Mouse (Mus musculus): ENCODE measurements at regions not wholly inside any gene's neighbourhood (a gene's known extent, or its start where the extent isn't known, plus 50 kb on each side); places are given as distances from the start of the nearest gene placed in this dataset.

DNA sequence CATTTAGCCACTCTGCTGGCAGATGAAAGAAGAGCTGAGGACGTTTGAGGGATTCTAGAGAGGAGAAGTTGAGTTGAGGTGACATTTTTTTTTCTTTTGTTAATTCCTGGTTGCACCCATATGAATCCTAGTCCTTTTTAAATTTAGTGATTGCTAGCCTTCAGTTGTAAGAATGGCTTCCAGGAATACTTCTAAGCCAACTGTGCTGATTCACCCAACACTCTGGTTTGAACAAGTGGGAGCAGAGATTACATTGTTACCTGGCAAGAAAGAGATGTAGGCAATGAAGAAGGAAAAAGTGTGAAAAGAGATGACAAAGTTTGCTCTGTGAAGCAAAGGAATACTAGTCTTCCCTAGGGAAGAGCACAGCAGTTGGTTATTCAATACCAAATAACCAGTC lies 261.1 kb upstream of the Kcnq5 start:
- DNase-seq (ENCODE audit: low spot score): no peak

DNA sequence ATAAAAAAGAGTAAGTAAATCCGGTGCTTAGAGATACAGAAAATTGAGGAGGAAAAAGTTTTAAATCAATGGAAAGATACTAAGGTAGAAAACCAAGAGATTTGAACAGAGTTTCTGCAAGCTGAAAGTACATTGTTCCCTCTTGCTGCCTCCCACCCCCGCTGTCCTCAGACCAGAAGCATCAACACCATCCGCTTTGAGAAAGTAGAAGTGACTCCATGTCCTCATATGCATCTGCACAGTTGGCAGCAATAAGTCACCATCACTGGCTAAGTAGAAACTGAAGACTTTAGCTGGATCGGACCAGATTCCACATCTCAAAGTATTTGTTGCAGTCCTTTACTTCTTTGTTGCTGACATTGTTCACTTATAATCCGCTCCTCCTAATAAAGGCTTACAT lies 250.1 kb upstream of the Kcnq5 start:
- DNase-seq (ENCODE audit: low spot score): no peak

DNA sequence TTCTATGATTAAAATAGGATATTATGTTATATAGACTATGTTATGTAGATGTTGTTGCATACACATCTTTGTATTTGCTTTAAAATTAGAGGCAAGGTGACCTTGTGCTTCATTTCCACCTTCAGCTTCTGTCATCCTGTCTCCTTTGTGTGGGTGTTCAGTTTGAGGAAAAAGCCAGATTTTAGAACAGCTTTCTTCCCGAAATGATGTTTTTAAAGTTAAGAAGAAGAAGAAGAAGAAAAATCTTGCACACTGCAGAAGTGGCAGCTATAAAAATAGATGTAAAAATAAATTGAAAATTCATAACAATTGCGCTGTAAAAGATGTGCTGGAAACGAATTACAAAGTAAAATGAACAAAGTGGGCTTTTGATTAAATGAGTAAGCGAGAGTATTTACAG lies 249.5 kb upstream of the Kcnq5 start:
- no peak for DNase-seq (ENCODE audit: low spot score)

DNA sequence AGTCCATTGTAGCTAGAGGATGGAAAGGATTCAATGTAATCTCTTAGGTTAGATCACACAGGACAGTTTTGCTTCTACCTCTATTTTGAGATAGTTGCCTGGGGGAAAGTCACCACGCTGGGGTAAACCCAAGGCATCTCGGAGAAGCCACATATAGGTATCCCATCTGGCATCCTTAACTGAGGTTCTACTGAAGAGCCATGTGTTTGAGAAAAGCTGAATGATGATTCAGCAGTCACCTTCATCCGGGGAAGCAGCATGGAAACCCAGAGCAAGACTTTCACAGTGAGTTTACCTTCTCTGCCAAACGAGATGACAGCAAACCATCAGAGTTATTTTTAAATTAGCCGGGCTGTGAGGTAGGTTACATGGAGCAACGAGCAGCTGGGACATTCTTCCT lies 248.9 kb upstream of the Kcnq5 start:
- no peak for DNase-seq (ENCODE audit: low spot score)

DNA sequence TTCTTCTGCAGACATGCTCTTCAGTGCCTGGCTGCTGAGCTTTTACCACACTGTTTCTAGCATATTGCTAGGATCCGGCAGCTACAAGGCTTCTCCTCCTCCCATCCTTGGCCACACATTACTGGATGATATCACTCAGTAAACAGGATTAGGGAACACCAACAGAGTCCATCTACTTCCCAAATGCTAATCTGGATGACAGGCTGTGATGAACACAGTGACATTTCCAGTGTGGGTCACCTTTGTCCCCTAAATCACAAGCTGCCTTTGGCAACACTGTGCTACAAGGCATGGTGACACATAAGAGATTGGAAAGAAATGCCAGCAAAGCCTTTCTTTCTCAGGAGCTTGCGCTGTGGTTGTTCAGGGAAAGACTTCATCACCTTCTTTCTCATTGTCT lies 246.5 kb upstream of the Kcnq5 start:
- no peak for DNase-seq (ENCODE audit: low spot score)

DNA sequence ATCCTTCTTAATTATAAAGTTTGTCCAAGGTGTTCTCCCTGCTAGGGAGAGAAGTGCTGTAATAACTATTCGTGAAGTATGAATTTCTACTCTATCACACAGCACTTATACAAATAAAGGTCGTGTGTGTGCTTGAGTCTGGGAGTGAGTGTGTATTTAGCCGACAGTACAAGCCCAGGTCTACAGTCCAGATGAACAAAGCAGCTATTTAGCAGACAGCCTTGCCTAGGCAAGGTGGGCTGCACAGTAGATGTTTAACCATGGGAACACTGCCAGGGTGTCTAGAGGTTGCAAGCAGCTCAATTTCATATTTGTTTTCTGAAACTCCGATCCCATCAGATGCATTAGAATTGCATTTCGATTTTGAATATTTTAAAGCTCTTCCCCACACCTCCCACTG lies 245.2 kb upstream of the Kcnq5 start:
- DNase-seq (ENCODE audit: low spot score): no peak

DNA sequence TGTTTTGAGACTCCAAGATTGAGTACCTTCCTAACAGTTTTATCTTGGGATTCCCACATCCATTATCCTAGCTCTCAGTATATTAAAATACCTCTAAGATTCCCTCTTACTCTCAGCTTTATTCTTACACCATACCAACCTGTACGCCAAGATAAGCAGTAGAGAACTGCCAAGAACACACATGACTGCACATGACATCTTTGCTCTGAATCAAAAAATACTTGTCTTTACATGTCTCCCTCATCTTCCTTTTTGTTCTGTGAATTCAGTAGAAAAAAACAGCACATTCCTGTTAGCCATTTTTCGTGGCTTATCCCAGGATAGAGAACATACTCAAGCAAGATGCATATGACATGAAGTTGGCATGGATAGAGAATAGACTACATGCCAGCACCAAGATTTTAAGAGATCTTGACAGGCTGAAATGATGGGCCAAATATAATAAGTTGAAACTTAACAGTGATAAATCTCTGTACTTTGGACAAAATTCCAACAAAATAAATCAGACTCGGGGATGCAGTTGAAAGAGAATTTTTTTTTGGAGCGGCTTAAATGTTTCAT lies 206.0 kb upstream of the Kcnq5 start:
- DNase-seq (ENCODE audit: low spot score): no peak

DNA sequence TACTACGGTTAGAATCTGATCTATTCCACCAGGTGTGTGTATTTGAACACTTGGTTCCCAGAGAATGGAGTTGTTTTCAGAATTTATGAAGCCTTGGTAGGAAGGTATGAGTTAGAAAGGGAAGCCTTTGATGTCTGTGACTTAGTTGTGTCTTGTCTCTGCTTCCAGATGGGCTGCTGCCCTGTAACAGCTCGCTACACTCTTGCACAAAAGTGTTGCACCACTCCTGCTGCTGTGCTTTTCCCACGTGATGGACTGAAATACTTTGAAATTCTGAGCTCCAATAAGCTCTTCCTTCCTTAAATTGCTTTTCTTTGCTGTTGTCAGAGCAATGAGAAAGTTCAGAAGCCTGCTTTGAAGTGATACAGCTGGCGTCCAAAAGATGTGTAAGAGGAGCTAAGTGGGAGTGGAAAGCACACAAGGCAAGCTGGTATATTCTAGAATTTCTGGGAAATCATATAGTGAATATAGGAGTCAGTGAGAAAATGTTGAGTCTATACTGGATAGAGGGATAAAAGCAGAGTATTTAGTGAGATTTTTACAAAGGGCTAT lies 174.9 kb upstream of the Kcnq5 start:
- peak; percentile 1 for DNase-seq (ENCODE audit: low spot score)

DNA sequence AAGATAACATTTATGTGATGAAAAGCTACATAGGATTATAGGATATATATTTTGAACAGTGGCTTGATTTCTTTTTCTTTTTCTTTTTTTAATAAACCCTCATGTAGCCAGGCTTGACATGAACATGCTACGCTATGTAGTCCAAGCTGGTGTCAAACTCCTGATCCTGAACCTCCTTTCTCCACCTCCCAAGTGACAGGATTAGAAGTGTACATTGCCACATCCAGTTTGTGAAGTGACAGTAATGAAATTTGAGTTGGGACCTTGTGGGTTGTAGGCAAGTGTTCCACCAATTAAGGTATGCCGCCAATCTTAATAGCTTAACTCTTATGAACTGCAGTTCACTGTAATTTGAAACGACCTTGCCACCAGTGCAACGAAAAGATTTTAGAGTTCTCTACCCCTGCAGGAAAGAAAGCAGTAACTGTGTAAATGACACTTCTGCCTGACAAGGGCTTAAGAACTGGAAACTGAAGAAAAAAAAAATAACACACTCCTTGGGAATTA lies 156.6 kb upstream of the Kcnq5 start:
- no peak for DNase-seq (ENCODE audit: low spot score)

DNA sequence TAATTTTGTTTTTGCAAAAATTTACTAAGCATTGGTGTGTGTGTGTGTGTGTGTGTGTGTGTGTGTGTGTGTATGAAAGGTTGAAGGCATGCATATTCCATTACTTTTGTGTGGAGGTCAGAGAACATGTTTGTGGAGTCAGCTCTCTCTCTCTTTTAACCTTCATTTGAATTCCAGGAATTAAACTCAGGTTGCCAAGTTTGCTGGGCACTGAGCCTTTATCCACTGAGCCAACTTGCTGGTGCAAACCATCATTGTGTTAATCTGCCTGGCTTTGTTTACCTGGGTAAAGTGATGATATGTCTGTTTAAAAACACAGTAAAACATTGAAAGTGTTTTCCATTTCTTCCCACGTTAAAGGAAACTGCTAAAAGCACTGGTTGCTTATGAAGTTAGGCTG lies 154.7 kb upstream of the Kcnq5 start:
- DNase-seq (ENCODE audit: low spot score): no peak

DNA sequence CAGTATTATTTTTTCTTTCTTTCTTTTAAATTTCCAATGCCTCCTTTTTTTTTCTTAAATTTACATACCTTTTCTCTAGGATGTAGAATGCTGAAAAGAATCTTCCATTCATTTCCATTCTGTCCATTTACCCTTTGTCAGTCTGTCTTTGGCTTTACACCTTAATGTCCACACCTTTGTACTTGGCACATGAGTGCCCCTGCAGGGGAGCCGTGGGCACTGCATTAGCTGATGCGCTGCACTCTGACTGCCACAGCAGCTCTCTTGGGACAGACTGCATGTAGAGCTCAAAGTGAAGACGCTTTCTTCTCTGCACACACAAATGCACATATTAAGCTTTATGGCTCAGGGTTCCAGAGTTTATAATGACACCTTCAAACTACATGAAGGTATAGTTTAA lies 143.8 kb upstream of the Kcnq5 start:
- DNase-seq (ENCODE audit: low spot score): no peak

DNA sequence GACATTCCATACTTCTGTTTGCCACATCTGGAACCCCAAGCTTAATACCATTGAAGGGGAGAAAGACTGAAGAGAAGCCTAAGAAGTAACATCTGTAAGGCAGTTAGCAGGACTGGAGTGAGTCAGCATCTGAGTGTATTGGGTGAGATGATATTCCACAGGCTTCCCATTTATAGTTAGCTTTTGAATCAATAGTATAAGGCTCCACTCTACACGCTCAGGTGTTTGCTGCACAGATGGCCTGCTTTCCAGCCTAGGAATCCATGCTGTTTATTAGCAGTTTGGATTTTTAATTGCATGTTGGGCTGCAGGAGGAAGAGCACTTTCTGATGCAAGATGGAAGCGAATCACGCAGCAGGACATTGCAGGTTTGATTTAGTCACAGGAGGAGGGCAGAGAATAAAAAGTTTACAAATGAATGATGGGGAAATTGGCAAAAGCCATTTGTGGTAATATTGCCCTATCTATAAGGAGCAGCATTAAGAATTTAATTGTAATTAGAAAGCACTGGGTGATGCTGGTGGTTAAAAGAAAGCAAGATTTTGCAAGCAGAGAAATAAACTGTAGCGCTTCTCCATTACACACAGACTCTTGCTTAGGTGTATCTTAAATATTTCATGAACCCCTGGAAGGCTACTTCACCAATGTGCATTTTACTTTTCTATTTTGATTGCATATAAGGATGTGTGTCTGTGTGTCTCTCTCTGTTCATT lies 109.8 kb upstream of the Kcnq5 start:
- DNase-seq (ENCODE audit: low spot score): no peak

DNA sequence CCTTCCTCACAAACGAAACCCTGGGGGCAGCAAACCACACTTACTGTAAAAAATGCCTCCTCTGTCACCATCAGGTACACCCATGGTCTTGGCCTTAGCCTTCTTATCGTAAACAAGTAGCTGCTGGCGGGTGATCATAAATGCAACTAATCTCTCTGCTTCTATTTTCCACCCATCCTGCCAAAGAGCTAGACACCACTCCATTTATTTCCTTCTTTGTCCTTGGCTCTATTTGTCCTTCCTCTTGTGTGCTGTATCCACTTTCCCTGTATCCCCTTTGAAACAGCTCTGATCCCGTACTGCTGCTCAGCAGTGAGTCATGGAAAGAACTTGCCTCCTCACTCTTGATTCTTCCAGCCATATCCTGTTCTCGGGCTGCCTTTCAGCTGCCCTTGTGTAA lies 108.3 kb upstream of the Kcnq5 start:
- DNase-seq (ENCODE audit: low spot score): no peak

Data from lung, postnatal 25 days (tissue).